Mouse (Mus musculus): Measurements from ENCODE around the gene Hes1.

The Hes1 gene

DNA sequence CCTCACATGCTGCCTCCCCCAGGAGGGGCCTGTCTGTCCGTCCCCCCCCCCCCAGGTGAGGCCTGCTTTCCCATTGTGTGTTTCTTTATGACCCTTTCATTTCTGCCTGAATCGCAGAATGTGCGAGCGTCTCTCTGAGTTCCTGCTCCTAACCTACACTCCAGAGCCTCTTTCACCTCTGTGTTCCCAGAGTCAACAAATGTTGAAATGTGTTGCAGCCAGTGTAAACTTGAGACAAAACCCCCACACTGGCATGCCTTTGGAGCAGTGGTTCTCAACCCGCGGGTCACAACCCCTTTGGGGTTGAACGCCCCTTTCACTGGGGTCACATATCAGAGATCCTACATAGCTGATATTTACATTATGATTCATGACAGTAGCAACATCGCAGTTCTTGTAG, 49.6 kb downstream of the Hes1 start:
- DNase-seq (ENCODE audit: extremely low read depth, insufficient read length, low spot score), result no peak

DNA sequence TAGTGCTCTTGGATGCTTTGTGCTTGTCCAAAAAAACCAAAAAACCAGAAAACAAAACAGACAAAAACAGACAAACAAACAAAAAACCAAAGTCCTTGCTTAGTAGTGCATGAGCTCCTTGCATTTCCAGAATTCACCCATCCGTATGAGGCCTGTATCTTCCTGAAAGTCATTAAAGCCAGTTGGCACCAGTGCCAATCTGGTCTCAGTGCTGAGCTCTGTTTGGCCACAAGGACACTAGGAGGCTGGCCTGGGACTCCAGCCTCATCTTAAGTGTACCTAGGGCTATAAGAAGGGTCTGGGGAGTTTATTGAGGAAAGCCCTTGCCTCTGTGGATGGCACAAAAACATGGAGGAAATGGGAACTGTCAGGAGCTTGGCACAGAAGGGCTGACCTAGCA, 50.3 kb downstream of the Hes1 start:
- no peak for DNase-seq (ENCODE audit: extremely low read depth, insufficient read length, low spot score)
